Mouse (Mus musculus): ENCODE measurements at regions not wholly inside any gene's neighbourhood (a gene's known extent, or its start where the extent isn't known, plus 50 kb on each side); places are given as distances from the start of the nearest gene placed in this dataset.

GRCm38 (mm10) chr7:136056876-136057484 is 340.8 kb upstream of the Mki67 start:
- no peak for DNase-seq

DNA sequence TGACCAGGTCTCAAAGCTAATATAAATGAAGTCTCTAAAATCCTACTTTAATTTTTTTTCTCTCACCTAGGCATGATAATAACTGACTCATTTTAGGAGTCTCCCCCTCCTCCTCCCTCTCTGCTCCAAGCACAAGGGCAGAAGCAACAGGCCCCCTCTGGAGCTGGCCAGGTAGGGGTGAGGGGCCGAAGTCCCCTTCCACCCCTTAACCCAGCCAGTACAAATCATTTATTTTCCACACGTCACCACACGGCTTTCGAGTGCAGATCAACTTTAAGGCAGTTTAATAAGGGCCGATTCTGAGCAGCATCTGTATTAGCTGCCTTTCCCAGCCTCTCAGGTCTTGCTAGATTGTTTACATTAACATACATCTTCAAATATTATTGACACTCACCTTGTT is 342.2 kb upstream of the Mki67 start:
- no peak for DNase-seq

DNA sequence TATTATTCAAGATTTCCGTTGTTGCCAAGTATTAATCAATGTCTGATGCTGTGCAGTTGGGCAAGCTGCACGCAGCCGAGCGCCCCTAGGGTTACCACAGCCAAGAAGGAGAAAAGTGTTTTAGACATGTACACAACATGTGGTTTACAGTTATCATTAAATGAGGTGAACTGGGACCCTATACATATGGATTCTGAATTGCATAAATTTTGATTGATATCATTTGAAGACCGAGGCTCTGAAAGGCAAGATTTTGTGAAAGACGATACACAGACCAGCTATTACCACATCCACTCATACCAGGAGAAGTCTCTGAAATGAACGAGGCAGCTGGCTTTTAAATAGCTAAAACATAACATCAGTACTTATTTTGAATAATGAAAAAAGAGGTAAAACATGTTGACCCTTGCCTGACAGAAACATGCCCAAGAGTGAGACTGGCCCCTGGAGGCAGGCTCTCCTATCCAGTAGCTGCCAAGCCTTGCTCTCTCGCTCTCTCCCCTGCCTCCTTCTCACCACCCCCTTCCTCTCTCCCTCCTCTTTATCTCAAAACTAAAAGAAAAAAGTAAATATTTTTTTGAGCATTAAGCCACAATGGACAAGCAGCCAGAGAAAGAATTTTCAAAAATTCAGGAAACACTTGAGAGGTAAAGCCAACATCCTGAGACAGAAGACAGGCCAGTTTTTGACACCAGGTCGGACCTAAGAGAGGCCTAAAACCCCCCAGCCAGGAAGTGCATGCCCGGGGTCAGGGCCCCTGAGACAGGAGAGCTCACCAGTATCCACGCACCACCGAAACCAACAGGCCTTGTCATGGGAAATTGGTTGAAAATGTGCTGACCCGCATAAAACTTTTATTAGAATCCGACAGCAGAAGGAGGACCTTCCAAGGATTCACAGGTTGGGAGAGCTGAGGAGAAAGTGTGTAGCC is 342.9 kb upstream of the Mki67 start:
- DNase-seq = no peak

DNA sequence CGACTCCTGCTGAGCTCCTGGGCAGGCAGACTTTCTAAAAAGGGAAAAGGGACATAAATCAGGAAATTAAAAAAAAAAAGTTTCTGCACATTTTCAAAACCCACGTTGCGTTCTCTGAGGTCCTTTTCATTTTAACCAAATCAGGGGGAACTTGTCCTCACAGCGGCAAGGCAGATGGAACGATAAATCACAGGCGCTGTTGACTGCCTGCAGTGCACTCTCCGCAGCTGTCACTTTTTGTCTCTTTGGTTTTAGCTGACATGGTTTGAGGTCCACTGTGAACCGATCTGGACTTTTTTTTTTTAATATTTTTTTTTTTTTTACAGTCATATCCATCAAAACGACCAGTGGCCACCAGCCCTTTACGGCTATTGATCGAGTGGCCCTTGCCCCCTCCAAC is 343.7 kb upstream of the Mki67 start:
- no peak for DNase-seq

- DNase-seq = peak; percentile 59
These were observed 344.3 kb upstream of the Mki67 start for GRCm38 (mm10) chr7:136060339-136061073.

GRCm38 (mm10) chr7:136062658-136063057 is 346.5 kb upstream of the Mki67 start:
- DNase-seq = no peak

- DNase-seq = no peak
These were observed 349.0 kb upstream of the Mki67 start for GRCm38 (mm10) chr7:136065038-136065678.

GRCm38 (mm10) chr7:136065679-136066055 is 349.5 kb upstream of the Mki67 start:
- DNase-seq = no peak

- DNase-seq = no peak
These were observed 354.7 kb upstream of the Mki67 start for GRCm38 (mm10) chr7:136070881-136071280.

- no peak for DNase-seq
These were observed 355.2 kb upstream of the Mki67 start for GRCm38 (mm10) chr7:136071331-136071730.

DNA sequence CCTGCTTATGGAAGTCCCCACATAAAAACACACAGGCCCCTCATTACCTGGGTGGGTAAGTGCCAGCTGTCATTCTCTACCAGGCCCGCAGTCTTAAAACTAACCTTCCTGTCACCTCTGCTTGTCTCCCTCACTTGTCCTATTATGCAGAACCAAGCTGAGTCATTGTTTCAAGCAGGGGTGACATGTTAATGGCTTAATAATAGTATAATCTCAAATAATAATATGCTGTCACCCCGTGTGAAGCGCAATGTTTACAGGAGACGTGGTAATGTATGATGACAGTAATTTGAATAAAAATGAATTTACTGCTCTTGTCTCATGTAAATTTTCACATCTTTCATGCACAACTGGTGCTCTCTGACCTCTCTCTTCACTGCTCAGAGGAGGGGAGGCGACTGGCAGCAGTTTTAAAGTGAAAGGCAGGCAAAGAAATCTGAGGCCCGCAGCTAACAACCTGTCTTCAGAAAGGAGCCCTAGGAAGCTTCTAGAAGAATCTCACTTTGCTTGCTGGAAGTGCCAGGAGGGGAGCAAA is 357.2 kb upstream of the Mki67 start:
- no peak for DNase-seq

- DNase-seq = no peak
These were observed 357.9 kb upstream of the Mki67 start for GRCm38 (mm10) chr7:136074043-136074442.

- DNase-seq = no peak
These were observed 365.5 kb upstream of the Mki67 start for GRCm38 (mm10) chr7:136081534-136082252.

DNA sequence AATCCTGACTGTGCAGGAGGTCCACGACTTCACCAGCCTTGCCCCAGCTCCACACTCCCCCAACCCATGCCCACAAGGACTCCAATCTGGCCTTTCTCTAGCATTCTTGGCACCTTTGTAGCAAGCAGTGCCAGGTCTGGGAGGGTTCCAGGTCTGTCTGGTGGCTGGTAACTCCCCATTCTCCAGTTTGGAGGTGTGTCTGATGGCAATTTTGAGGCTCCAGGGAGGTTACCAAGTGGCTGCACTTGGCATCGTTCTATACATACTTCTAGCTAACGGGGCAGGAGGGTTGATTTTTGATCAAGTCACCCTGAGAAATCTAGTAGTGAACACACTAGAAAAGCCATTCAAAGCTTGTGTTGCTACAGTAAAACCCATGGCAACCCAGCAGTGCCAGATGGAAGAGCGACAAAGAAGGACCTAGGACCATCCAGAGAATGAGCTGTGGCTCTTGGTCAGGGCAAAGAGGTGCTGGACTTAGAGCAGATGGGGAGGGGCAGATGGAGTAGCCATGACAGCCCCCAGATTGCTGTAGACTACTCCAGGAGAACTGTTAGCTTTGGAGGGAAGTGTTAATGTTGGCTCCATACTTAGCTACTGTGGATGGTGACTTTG is 366.2 kb upstream of the Mki67 start:
- no peak for DNase-seq

- DNase-seq = no peak
These were observed 366.8 kb upstream of the Mki67 start for GRCm38 (mm10) chr7:136083005-136083404.

DNA sequence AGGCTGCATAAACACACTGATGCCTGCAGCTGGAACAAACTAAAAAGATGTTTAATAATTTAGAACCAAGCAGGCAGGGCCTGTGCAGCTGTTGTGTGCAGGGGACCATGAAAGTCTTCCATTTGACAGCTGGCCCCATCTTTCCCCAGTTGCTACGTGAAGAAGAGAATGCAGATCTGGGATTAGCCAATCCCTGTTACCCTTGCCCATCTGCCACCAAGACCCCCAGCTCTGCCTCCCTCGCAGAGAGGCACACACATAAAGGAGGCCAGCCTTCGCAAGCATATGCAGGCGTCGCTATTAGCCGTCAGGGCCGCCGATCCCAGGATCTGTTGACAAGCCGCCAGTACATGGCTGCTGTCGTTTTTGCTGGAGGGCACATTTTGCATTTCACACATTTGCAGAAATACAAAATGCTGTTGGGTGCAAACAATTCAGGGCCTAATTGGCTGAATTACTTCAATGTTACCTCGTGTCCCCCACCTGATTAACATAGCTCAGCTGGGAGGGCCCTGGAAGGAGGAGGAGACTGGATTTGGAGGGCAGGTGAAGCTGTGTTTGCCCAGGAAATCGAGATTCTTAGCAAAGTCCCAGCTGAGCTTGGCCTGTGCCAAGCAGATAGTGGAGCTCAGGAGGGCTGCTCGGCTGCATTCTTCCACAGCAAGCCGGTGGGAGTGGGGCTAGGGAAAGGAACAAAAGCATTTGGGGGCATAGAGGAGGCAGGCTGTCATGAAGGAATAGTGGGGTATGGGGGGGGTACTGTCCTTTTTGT is 367.6 kb upstream of the Mki67 start:
- DNase-seq = no peak

DNA sequence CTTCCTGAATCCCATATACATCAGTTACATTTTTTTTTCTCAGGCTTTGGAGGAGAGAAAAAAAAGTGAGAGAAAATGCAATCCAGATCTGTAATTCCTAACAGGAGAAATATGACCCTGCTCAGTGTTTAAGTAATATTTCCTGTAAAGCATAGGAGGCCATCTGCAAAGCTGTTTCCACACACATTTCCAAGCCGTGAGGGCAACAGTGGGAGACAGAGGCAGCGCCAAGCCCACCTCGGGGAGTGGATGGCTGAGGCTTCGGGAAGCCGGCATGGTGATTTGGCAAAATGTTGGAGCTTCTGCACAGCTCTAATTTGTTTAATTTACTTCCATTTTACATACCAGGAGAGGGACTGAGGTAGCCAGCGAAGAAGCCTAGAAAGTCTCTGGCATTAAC is 372.6 kb upstream of the Mki67 start:
- DNase-seq = no peak

- no peak for DNase-seq
These were observed 378.7 kb upstream of the Mki67 start for GRCm38 (mm10) chr7:136094681-136095360.

DNA sequence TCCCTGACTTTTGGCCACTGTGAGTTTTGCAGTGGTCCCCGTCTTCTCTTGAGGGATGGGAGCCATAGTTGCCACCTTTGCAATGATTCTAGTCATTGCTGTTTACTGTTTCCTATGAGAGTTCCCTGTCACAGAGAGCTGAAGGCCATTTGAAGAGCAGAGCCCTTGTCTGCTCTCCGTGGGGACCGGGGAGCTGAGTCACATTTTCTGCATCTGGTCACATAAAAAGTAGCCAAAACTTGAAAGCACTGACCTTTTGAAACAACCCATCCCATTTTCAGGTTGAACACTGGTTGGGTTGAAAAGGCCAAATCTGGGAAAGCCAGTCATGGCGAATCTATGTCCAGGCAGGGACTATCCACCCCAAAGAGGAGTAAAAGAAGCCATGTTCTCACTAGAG is 387.9 kb upstream of the Mki67 start:
- no peak for DNase-seq

DNA sequence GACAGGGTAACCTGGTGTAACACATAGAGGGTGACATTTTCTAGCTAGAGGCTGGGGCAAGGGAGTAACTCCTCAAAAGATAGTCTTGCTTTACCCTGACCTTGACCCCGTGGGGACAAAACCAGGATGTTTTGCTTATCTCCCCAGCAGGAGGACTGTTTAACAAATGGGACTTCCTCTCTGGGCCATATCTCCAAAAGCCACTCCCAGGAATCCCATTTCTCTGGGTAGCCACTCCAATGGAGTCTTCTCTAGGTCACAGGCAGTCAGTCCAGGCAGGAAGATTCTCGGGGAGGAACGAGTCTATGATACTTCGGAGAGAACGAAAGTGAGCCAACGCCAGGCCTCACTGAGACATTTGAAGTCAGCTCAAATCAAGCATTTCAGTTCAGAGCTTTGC is 396.0 kb upstream of the Mki67 start:
- DNase-seq = peak; percentile 33

Measured in lung, postnatal 10 days (tissue).